Mouse (Mus musculus): ENCODE results near the gene Olfr944. TPM values are rescaled to one million over a fixed set of nuclear protein-coding genes. Genes with fewer than 3 reads are reported as not detected.

The Olfr944 gene
- total RNA-seq (2021) (not detected), polyA plus RNA-seq (2012; rRNA removed) (not detected in 2 replicates)
- long read RNA-seq: 0 reads

DNA sequence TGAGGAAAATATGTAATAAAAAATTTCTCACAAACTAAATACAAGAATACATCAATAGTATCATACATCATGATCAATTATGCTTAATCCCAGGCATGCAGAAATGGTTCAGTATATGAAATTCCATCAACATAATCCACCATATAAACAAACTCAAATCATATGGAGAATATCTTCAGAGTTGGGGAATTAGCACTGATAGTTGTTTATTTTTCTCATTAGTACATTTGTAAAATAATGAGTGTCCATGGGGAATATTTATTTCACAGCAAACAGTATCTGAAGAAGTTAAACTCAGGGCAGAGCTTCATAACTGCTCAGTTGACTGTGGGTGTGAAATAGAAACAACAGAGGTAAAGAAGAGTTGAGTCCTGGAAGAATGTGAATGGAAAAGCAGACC lies at the start of gene Olfr944:
Gene Olfr944, plus strand, starts transcription at position 301 of the 400 bp plus-strand sequence.
- DNase-seq: no peak

DNA sequence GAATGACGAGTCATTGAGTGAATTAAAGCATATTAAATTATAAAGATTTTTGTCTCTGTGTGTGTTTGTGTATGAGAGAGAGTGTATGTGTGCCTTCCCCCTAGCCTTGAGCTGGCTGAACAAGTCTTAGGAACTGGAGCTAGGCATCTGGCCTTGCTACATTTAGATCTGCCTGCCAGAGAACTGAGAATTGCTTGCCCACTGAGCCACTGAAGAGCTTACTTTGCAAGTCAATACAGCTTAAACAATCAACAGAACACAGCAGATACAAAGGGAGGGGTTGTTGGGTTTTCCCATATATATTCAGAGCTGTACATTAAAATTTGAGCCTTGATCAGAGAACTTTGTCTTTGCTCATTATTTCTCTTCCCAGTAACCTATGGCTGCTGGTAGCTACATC lies 49.3 kb upstream of the Olfr944 start:
- DNase-seq: no peak

DNA sequence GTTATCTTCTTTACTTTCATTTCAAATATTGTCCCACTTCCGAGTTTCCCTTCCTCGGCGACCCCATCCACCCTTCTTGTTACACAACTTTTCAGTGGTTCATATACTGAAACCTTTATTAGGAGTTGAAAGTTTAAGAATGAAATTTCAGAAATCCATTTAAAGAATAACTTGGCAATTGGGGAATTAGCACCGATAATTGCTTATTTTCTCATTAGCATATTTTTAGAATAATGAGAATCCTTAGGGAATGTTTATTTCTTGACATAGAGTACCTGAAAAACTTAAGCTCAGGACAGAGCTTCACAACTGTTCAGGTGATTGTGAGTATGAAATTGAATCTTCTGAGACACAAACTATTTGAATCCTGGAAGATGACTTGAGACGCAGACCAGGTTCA lies 35.7 kb upstream of the Olfr944 start, which contains the start of gene Olfr943:
Gene Olfr943, plus strand, starts transcription at position 301 of the 400 bp plus-strand sequence.
- DNase-seq: no peak

DNA sequence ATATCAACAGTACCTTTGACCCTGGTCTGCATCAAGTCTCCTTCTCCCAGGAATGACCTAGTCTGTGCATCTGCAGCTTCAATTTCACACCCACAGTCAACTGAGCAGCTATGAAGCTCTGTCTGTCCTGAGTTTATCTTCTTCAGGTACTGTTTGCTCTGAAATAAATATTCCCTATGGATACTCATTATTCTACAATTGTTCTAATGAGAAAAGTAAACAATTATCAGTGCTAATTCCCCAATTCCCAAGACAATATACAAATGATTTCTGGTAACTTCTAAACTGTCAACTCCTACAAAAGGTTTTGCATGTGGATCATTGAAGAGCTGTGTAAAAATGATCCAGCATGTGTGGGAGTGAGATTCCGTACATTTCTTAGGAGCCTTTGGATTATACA lies 48.2 kb downstream of the Olfr944 start, which contains the start of gene Olfr1537:
Gene Olfr1537, minus strand, starts transcription at position 101 of the 400 bp plus-strand sequence.
- DNase-seq: no peak

Other genes with a start within 250 kb of the Olfr944 start
- under 1 TPM in 1 of 2 experiments, not detected in 1; 0.17 TPM for gene Olfr933, start 229.6 kb upstream of the Olfr944 start, total RNA-seq (2021)
- not detected in 2 replicates for gene Olfr933, start 229.6 kb upstream of the Olfr944 start, polyA plus RNA-seq (2012; rRNA removed)
- gene Olfr934, start 213.6 kb upstream of the Olfr944 start, total RNA-seq (2021): not detected
- not detected in 2 replicates for gene Olfr934, start 213.6 kb upstream of the Olfr944 start, polyA plus RNA-seq (2012; rRNA removed)
- not detected for gene Olfr935, start 202.2 kb upstream of the Olfr944 start, total RNA-seq (2021)
- gene Olfr935, start 202.2 kb upstream of the Olfr944 start, polyA plus RNA-seq (2012; rRNA removed): not detected in 2 replicates
- gene Olfr146, start 178.5 kb upstream of the Olfr944 start, total RNA-seq (2021): not detected
- gene Olfr146, start 178.5 kb upstream of the Olfr944 start, polyA plus RNA-seq (2012; rRNA removed): not detected in 2 replicates
- gene Olfr937, start 137.0 kb upstream of the Olfr944 start, total RNA-seq (2021): not detected
- gene Olfr937, start 137.0 kb upstream of the Olfr944 start, polyA plus RNA-seq (2012; rRNA removed): not detected in 2 replicates
- not detected for gene Olfr938, start 123.0 kb upstream of the Olfr944 start, total RNA-seq (2021)
- not detected in 2 replicates for gene Olfr938, start 123.0 kb upstream of the Olfr944 start, polyA plus RNA-seq (2012; rRNA removed)
- not detected for gene Olfr27, start 73.8 kb upstream of the Olfr944 start, total RNA-seq (2021)
- gene Olfr27, start 73.8 kb upstream of the Olfr944 start, polyA plus RNA-seq (2012; rRNA removed): not detected in 2 replicates
- gene Olfr943, start 35.6 kb upstream of the Olfr944 start, total RNA-seq (2021): not detected
- gene Olfr943, start 35.6 kb upstream of the Olfr944 start, polyA plus RNA-seq (2012; rRNA removed): not detected in 2 replicates
- not detected for gene Olfr1537, start 48.1 kb downstream of the Olfr944 start, total RNA-seq (2021)
- not detected in 2 replicates for gene Olfr1537, start 48.1 kb downstream of the Olfr944 start, polyA plus RNA-seq (2012; rRNA removed)
- not detected for gene Olfr945, start 74.9 kb downstream of the Olfr944 start, total RNA-seq (2021)
- gene Olfr945, start 74.9 kb downstream of the Olfr944 start, polyA plus RNA-seq (2012; rRNA removed): not detected in 2 replicates
- not detected for gene Olfr948, start 124.1 kb downstream of the Olfr944 start, total RNA-seq (2021)
- gene Olfr948, start 124.1 kb downstream of the Olfr944 start, polyA plus RNA-seq (2012; rRNA removed): not detected in 2 replicates
- not detected for gene Olfr951, start 185.5 kb downstream of the Olfr944 start, total RNA-seq (2021)
- not detected in 2 replicates for gene Olfr951, start 185.5 kb downstream of the Olfr944 start, polyA plus RNA-seq (2012; rRNA removed)
- gene Olfr952, start 225.2 kb downstream of the Olfr944 start, total RNA-seq (2021): not detected
- gene Olfr952, start 225.2 kb downstream of the Olfr944 start, polyA plus RNA-seq (2012; rRNA removed): not detected in 2 replicates

All from adrenal gland, adult 2 months (tissue).